Mouse (Mus musculus): ENCODE data around the gene Trhde.

DNA sequence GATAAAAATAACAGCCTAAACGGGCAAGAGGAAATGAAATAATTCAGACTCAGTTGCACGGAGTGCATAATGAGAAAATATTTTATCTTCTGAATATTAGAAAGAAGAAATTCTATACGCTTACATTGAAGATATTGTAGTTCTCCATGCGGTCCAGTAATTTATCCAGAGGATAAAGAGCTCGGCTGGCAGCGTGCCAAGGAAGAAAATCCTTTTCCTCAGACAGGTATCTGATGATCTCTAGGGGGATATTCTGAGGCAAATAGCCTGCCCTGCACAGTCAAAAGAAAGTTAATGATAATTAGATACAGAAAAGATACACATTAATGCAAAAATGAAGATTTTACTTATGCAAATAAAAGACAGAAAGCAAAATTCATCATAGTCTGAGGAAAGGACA, 354.0 kb downstream of the Trhde start:
- TF ChIP-seq CTCF (IDR thresholded peaks at IDR 0.05; ENCODE audit: control insufficient read depth, insufficient read depth, insufficient replicate concordance, low read depth, low read length) (no peak), POLR2A (IDR thresholded peaks at IDR 0.05; ENCODE audit: control insufficient read depth, low read depth, low read length) (no peak)
